Mouse (Mus musculus) megakaryocyte, embryonic 14.5 days (primary cell): ENCODE measurements at regions not wholly inside any gene's neighbourhood (a gene's known extent, or its start where the extent isn't known, plus 50 kb on each side); places are given as distances from the start of the nearest gene placed in this dataset.

Source experiments
- H3K27me3 ChIP-seq: replicated peaks from 2 replicates; pipeline ENCODE3; 2012; ENCODE audit warnings: inconsistent platforms
- H3K36me3 ChIP-seq: replicated peaks from 2 replicates; pipeline ENCODE3; 2012; ENCODE audit warnings: low read length, inconsistent platforms, mixed read lengths
- H3K4me1 ChIP-seq: 2 replicates; pipeline ENCODE4 v1.6.1; 2012; ENCODE audit warnings: inconsistent platforms
- H3K4me3 ChIP-seq: replicated peaks from 2 replicates; pipeline ENCODE3; 2012; ENCODE audit warnings: moderate library complexity, mild to moderate bottlenecking, inconsistent platforms
- H3K9me3 ChIP-seq: 2 replicates; pipeline ENCODE4 v1.6.1; 2012; ENCODE audit warnings: inconsistent platforms
- FLI1 ChIP-seq: IDR thresholded peaks from 2 replicates; pipeline ENCODE4 v1.6.1; 2012; ENCODE audit warnings: low read length, inconsistent platforms, mixed read lengths
- GATA1 ChIP-seq: IDR thresholded peaks from 3 replicates; pipeline ENCODE4 v1.6.1; 2012; ENCODE audit warnings: mixed read lengths, low read length, inconsistent platforms, borderline replicate concordance

GRCm38 (mm10) chr10:43709278-43710033, 131.4 kb downstream of the Cd24a start:
- Histone ChIP-seq H3K4me3 (no peak overlapping the region), H3K27me3 (peaks cover 42% of the 10 kb centered on the region), H3K9me3 (peaks cover 12% of the 10 kb centered on the region; the same call in 1 of the 2 replicates), H3K4me1 (peaks cover 21% of the 10 kb centered on the region; the same call in 1 of the 2 replicates), H3K36me3 (no peaks in the 10 kb centered on the region)
- TF ChIP-seq GATA1: no peak
- no peak for TF ChIP-seq FLI1

- Histone ChIP-seq H3K36me3 (no peaks in the 10 kb centered on the region), H3K4me1 (peaks cover 26% of the 10 kb centered on the region), H3K9me3 (peaks cover 12% of the 10 kb centered on the region; the same call in 1 of the 2 replicates), H3K4me3 (no peak overlapping the region), H3K27me3 (peaks cover 36% of the 10 kb centered on the region)
- no peak for TF ChIP-seq GATA1
Observed at GRCm38 (mm10) chr10:43710186-43710885, 132.3 kb downstream of the Cd24a start.

- H3K36me3 ChIP-seq: no peaks in the 10 kb centered on the region
- no peak overlapping the region for H3K4me3 ChIP-seq
- peaks cover 12% of the 10 kb centered on the region; the same call in 1 of the 2 replicates for H3K9me3 ChIP-seq
- TF ChIP-seq GATA1 (no peak), FLI1 (no peak)
- peaks cover 31% of the 10 kb centered on the region for H3K27me3 ChIP-seq
- peaks cover 28% of the 10 kb centered on the region for H3K4me1 ChIP-seq
Observed at GRCm38 (mm10) chr10:43710886-43711256, 132.8 kb downstream of the Cd24a start.

GRCm38 (mm10) chr10:43712657-43713056, 134.6 kb downstream of the Cd24a start:
- peaks cover 18% of the 10 kb centered on the region for H3K27me3 ChIP-seq
- peaks cover 5% of the 10 kb centered on the region for H3K36me3 ChIP-seq
- TF ChIP-seq GATA1 (no peak), FLI1 (no peak)
- peaks cover 28% of the 10 kb centered on the region for H3K9me3 ChIP-seq
- peaks cover 14% of the 10 kb centered on the region for H3K4me1 ChIP-seq
- H3K4me3 ChIP-seq: no peak overlapping the region

GRCm38 (mm10) chr10:43718768-43719167, 140.7 kb downstream of the Cd24a start:
- H3K4me1 ChIP-seq: peaks cover 15% of the 10 kb centered on the region
- H3K9me3 ChIP-seq: peaks cover 27% of the 10 kb centered on the region
- TF ChIP-seq GATA1 (no peak), FLI1 (no peak)
- peaks cover 6% of the 10 kb centered on the region for H3K36me3 ChIP-seq
- no peak overlapping the region for H3K4me3 ChIP-seq
- H3K27me3 ChIP-seq: peaks cover 16% of the 10 kb centered on the region

GRCm38 (mm10) chr10:43721356-43721755, 143.3 kb downstream of the Cd24a start:
- Histone ChIP-seq H3K27me3 (peaks cover 16% of the 10 kb centered on the region), H3K4me3 (no peak overlapping the region), H3K4me1 (peaks cover 8% of the 10 kb centered on the region), H3K36me3 (peaks cover 6% of the 10 kb centered on the region), H3K9me3 (peaks cover 24% of the 10 kb centered on the region)
- TF ChIP-seq FLI1 (no peak), GATA1 (no peak)

- no peak overlapping the region for H3K4me3 ChIP-seq
- TF ChIP-seq GATA1 (no peak), FLI1 (no peak)
- H3K36me3 ChIP-seq: peaks cover 6% of the 10 kb centered on the region
- H3K27me3 ChIP-seq: peaks cover 16% of the 10 kb centered on the region
- peaks cover 10% of the 10 kb centered on the region for H3K4me1 ChIP-seq
- H3K9me3 ChIP-seq: peaks cover 16% of the 10 kb centered on the region
Observed at GRCm38 (mm10) chr10:43722164-43722563, 144.1 kb downstream of the Cd24a start.

GRCm38 (mm10) chr10:43722711-43723614, 144.9 kb downstream of the Cd24a start:
- H3K27me3 ChIP-seq: peaks cover 14% of the 10 kb centered on the region
- no peaks in the 10 kb centered on the region for H3K36me3 ChIP-seq
- no peak for TF ChIP-seq FLI1
- TF ChIP-seq GATA1: no peak
- H3K9me3 ChIP-seq: peaks cover 8% of the 10 kb centered on the region
- H3K4me1 ChIP-seq: peaks cover 18% of the 10 kb centered on the region
- no peak overlapping the region for H3K4me3 ChIP-seq

GRCm38 (mm10) chr10:43723615-43723937, 145.5 kb downstream of the Cd24a start:
- Histone ChIP-seq H3K4me1 (peaks cover 24% of the 10 kb centered on the region), H3K4me3 (no peak overlapping the region), H3K36me3 (no peaks in the 10 kb centered on the region), H3K9me3 (0 out of 2 replicates have a peak, but pooled peaks cover 3% of the 10 kb centered on the region), H3K27me3 (peaks cover 14% of the 10 kb centered on the region)
- no peak for TF ChIP-seq GATA1
- no peak for TF ChIP-seq FLI1

GRCm38 (mm10) chr10:43727746-43728145, 149.7 kb downstream of the Cd24a start:
- H3K9me3 ChIP-seq: peaks cover 11% of the 10 kb centered on the region
- peaks cover 5% of the 10 kb centered on the region for H3K27me3 ChIP-seq
- peaks cover 9% of the 10 kb centered on the region for H3K36me3 ChIP-seq
- H3K4me3 ChIP-seq: peak overlapping the region; percentile 55
- peaks cover 34% of the 10 kb centered on the region for H3K4me1 ChIP-seq
- TF ChIP-seq FLI1: no peak
- TF ChIP-seq GATA1: peak; percentile 89; the same call in 2 of the 3 replicates
